Mouse (Mus musculus) midbrain, embryonic 12.5 days (tissue): ENCODE results near the gene Trnp1. TPM values are rescaled to one million over a fixed set of nuclear protein-coding genes. Genes with fewer than 3 reads are reported as not detected.

Source experiments
- ATAC-seq: fragments of 200-750 bp; cut with Nextera tagmentation; 2 replicates; pipeline ENCODE4 v1.8.0; 2017; ENCODE audit warnings: low read depth, moderate TSS enrichment, moderate library complexity; ENCODE audit not compliant: low FRiP score
- H3K27ac ChIP-seq: fragments of 300-500 bp; sonication (generic); replicated peaks from 2 replicates; pipeline ENCODE4 v1.5.1; 2016; ENCODE audit warnings: mild to moderate bottlenecking
- H3K27me3 ChIP-seq: fragments of 300-500 bp; sonication (generic); 2 replicates; pipeline ENCODE4 v1.6.1; 2016; ENCODE audit warnings: mild to moderate bottlenecking
- H3K36me3 ChIP-seq: fragments of 300-500 bp; sonication (generic); 2 replicates; pipeline ENCODE4 v1.6.1; 2016
- H3K4me1 ChIP-seq: fragments of 300-500 bp; sonication (generic); 2 replicates; pipeline ENCODE4 v1.6.1; 2016
- H3K4me2 ChIP-seq: fragments of 300-500 bp; sonication (generic); replicated peaks from 2 replicates; pipeline ENCODE4 v1.6.1; 2016; ENCODE audit warnings: mild to moderate bottlenecking, moderate library complexity
- H3K4me3 ChIP-seq: fragments of 300-500 bp; sonication (generic); 2 replicates; pipeline ENCODE4 v1.5.1; 2016; ENCODE audit warnings: mild to moderate bottlenecking
- H3K9ac ChIP-seq: fragments of 300-500 bp; sonication (generic); replicated peaks from 2 replicates; pipeline ENCODE4 v1.6.1; 2016; ENCODE audit warnings: mild to moderate bottlenecking, moderate library complexity
- H3K9me3 ChIP-seq: fragments of 300-500 bp; sonication (generic); 2 replicates; pipeline ENCODE4 v1.6.1; 2016; ENCODE audit warnings: mild to moderate bottlenecking
- WGBS: fragments of 180-500 bp; shearing (Covaris S2); methylation state at CpG from one replicate; pipeline ENCODE4 v1.1.7; 2016; 5-methylcytosine and 5-hydroxymethylcytosine counted together
- polyA plus RNA-seq: library from polyadenylated mRNA; unstranded; fragments of >200 nt; fragmentation: Nextera tagmentation; extraction: Ambion mirVana; gene quantifications from 2 replicates; pipeline ENCODE4 v1.2.1, GENCODE M21; 2016

The Trnp1 gene
- polyA plus RNA-seq, 1 experiment from 2014 or later = 1.9 TPM

- Histone ChIP-seq H3K4me2 (peak within 1 kb of the TSS; percentile 54), H3K9ac (peak within 1 kb of the TSS; percentile 40; the same call in 1 of the 2 replicates), H3K36me3 (no peaks in the 10 kb centered on the region), H3K9me3 (no peaks in the 10 kb centered on the region), H3K27ac (no peak within 1 kb of the TSS), H3K4me1 (peaks cover 18% of the 10 kb centered on the region), H3K27me3 (peaks cover 63% of the 10 kb centered on the region), H3K4me3 (peak within 1 kb of the TSS; percentile 47)
- 4% methylated on average over 29 of the region's 29 CpGs for WGBS
- peak; percentile 99 for ATAC-seq
Observed at GRCm38 (mm10) chr4:133479458-133480184, 18.7 kb downstream of the Trnp1 start, which contains the start of gene Tent5b. Gene Tent5b, plus strand, starts transcription at chr4:133480132.

GRCm38 (mm10) chr4:133473833-133474232 is 24.5 kb downstream of the Trnp1 start:
- Histone ChIP-seq H3K9me3 (0 out of 2 replicates have a peak, but pooled peaks cover 4% of the 10 kb centered on the region), H3K27me3 (peaks cover 48% of the 10 kb centered on the region), H3K27ac (no peak overlapping the region), H3K4me3 (no peak overlapping the region), H3K4me1 (peaks cover 3% of the 10 kb centered on the region), H3K36me3 (no peaks in the 10 kb centered on the region), H3K9ac (no peak overlapping the region), H3K4me2 (no peak overlapping the region)
- 73% methylated on average over 2 of the region's 2 CpGs for WGBS
- no peak for ATAC-seq

- WGBS = 78% methylated on average over 7 of the region's 7 CpGs
Observed at GRCm38 (mm10) chr4:133471135-133471821, 27.1 kb downstream of the Trnp1 start.

GRCm38 (mm10) chr4:133469122-133469521 is 29.2 kb downstream of the Trnp1 start:
- Histone ChIP-seq H3K4me3 (no peak overlapping the region), H3K9me3 (0 out of 2 replicates have a peak, but pooled peaks cover 4% of the 10 kb centered on the region), H3K9ac (no peak overlapping the region), H3K4me1 (peaks cover 12% of the 10 kb centered on the region), H3K27me3 (peaks cover 37% of the 10 kb centered on the region), H3K36me3 (no peaks in the 10 kb centered on the region), H3K27ac (no peak overlapping the region), H3K4me2 (peak overlapping the region; percentile 95)
- no peak for ATAC-seq
- WGBS = 14% methylated on average over 12 of the region's 12 CpGs

More at GRCm38 (mm10) chr4:133471135-133471821, 27.1 kb downstream of the Trnp1 start:
- ATAC-seq = no peak
- H3K9ac ChIP-seq = no peak overlapping the region
- H3K4me1 ChIP-seq = peaks cover 12% of the 10 kb centered on the region
- peaks cover 46% of the 10 kb centered on the region for H3K27me3 ChIP-seq
- H3K9me3 ChIP-seq = 0 out of 2 replicates have a peak, but pooled peaks cover 4% of the 10 kb centered on the region
- no peaks in the 10 kb centered on the region for H3K36me3 ChIP-seq
- H3K4me2 ChIP-seq = no peak overlapping the region
- H3K27ac ChIP-seq = no peak overlapping the region
- no peak overlapping the region for H3K4me3 ChIP-seq

- no peak overlapping the region for H3K27ac ChIP-seq
- no peak for ATAC-seq
- WGBS = 0% methylated on average over 27 of the region's 27 CpGs
- H3K4me1 ChIP-seq = peaks cover 12% of the 10 kb centered on the region
- peak overlapping the region; percentile 95 for H3K4me2 ChIP-seq
- 0 out of 2 replicates have a peak, but pooled peaks cover 4% of the 10 kb centered on the region for H3K9me3 ChIP-seq
- no peaks in the 10 kb centered on the region for H3K36me3 ChIP-seq
- peak overlapping the region; percentile 53; the same call in 1 of the 2 replicates for H3K9ac ChIP-seq
- H3K27me3 ChIP-seq = peaks cover 33% of the 10 kb centered on the region
- peak overlapping the region; percentile 49 for H3K4me3 ChIP-seq
Observed at GRCm38 (mm10) chr4:133468080-133468479, 30.3 kb downstream of the Trnp1 start.

- Histone ChIP-seq H3K36me3 (no peaks in the 10 kb centered on the region), H3K4me2 (no peak overlapping the region), H3K27me3 (peaks cover 7% of the 10 kb centered on the region), H3K9me3 (no peaks in the 10 kb centered on the region), H3K4me1 (peaks cover 9% of the 10 kb centered on the region), H3K9ac (no peak overlapping the region), H3K4me3 (no peak overlapping the region), H3K27ac (no peak overlapping the region)
- 74% methylated on average over 6 of the region's 6 CpGs for WGBS
- ATAC-seq = no peak
Observed at GRCm38 (mm10) chr4:133463184-133463583, 35.2 kb downstream of the Trnp1 start.

- H3K27ac ChIP-seq = no peak overlapping the region
- no peak overlapping the region for H3K4me3 ChIP-seq
- H3K9me3 ChIP-seq = no peaks in the 10 kb centered on the region
- H3K36me3 ChIP-seq = no peaks in the 10 kb centered on the region
- no peaks in the 10 kb centered on the region for H3K27me3 ChIP-seq
- peaks cover 6% of the 10 kb centered on the region; the same call in 1 of the 2 replicates for H3K4me1 ChIP-seq
- no peak for ATAC-seq
- 68% methylated on average over 4 of the region's 4 CpGs for WGBS
- no peak overlapping the region for H3K4me2 ChIP-seq
- H3K9ac ChIP-seq = no peak overlapping the region
Observed at GRCm38 (mm10) chr4:133461362-133461761, 37.0 kb downstream of the Trnp1 start.

GRCm38 (mm10) chr4:133460796-133461325 is 37.5 kb downstream of the Trnp1 start:
- Histone ChIP-seq H3K36me3 (no peaks in the 10 kb centered on the region), H3K27ac (no peak overlapping the region), H3K9me3 (no peaks in the 10 kb centered on the region), H3K4me3 (no peak overlapping the region), H3K9ac (no peak overlapping the region), H3K4me2 (no peak overlapping the region), H3K27me3 (no peaks in the 10 kb centered on the region), H3K4me1 (peaks cover 6% of the 10 kb centered on the region; the same call in 1 of the 2 replicates)
- WGBS = 69% methylated on average over 5 of the region's 5 CpGs
- no peak for ATAC-seq

- H3K4me2 ChIP-seq = no peak overlapping the region
- WGBS = 71% methylated on average over 1 of the region's 1 CpGs
- H3K27ac ChIP-seq = no peak overlapping the region
- H3K9me3 ChIP-seq = no peaks in the 10 kb centered on the region
- H3K4me1 ChIP-seq = peaks cover 6% of the 10 kb centered on the region; the same call in 1 of the 2 replicates
- no peaks in the 10 kb centered on the region for H3K27me3 ChIP-seq
- no peaks in the 10 kb centered on the region for H3K36me3 ChIP-seq
- H3K9ac ChIP-seq = no peak overlapping the region
- no peak overlapping the region for H3K4me3 ChIP-seq
- no peak for ATAC-seq
Observed at GRCm38 (mm10) chr4:133460006-133460405, 38.3 kb downstream of the Trnp1 start.

- Histone ChIP-seq H3K27ac (no peak overlapping the region), H3K4me3 (no peak overlapping the region), H3K4me2 (no peak overlapping the region), H3K9ac (no peak overlapping the region), H3K27me3 (no peaks in the 10 kb centered on the region), H3K4me1 (peaks cover 6% of the 10 kb centered on the region; the same call in 1 of the 2 replicates), H3K9me3 (no peaks in the 10 kb centered on the region), H3K36me3 (no peaks in the 10 kb centered on the region)
- 75% methylated on average over 3 of the region's 3 CpGs for WGBS
- no peak for ATAC-seq
Observed at GRCm38 (mm10) chr4:133458044-133458443, 40.3 kb downstream of the Trnp1 start.

GRCm38 (mm10) chr4:133452433-133452832 is 45.9 kb downstream of the Trnp1 start:
- no peak overlapping the region for H3K4me3 ChIP-seq
- WGBS = 71% methylated on average over 7 of the region's 7 CpGs

GRCm38 (mm10) chr4:133451536-133451935 is 46.8 kb downstream of the Trnp1 start:
- Histone ChIP-seq H3K9ac (no peak overlapping the region), H3K4me3 (no peak overlapping the region), H3K4me2 (no peak overlapping the region), H3K9me3 (no peaks in the 10 kb centered on the region), H3K36me3 (no peaks in the 10 kb centered on the region), H3K27me3 (peaks cover 15% of the 10 kb centered on the region), H3K27ac (no peak overlapping the region), H3K4me1 (0 out of 2 replicates have a peak, but pooled peaks cover 6% of the 10 kb centered on the region)
- no peak for ATAC-seq
- 11% methylated on average over 10 of the region's 10 CpGs for WGBS

More at GRCm38 (mm10) chr4:133452433-133452832, 45.9 kb downstream of the Trnp1 start:
- Histone ChIP-seq H3K9ac (no peak overlapping the region), H3K4me2 (no peak overlapping the region), H3K4me1 (0 out of 2 replicates have a peak, but pooled peaks cover 6% of the 10 kb centered on the region), H3K36me3 (no peaks in the 10 kb centered on the region), H3K27me3 (peaks cover 15% of the 10 kb centered on the region), H3K9me3 (no peaks in the 10 kb centered on the region), H3K27ac (no peak overlapping the region)
- ATAC-seq = no peak
